Mouse (Mus musculus) frontal cortex, postnatal 36 days (tissue): Measurements from ENCODE around the gene B230217C12Rik.

Experiments
- DNase-seq, 2 experiments: peaks; one replicate each; pipeline ENCODE4 v3.0.0; 2022; ENCODE audit warnings: low spot score in 2 of 2

The B230217C12Rik gene

GRCm38 (mm10) chr11:97840539-97840954 lies at the start of gene B230217C12Rik:
Gene B230217C12Rik (plus strand): TSS chr11:97840780.
- no peak for DNase-seq

GRCm38 (mm10) chr11:97793165-97793564 lies 47.4 kb upstream of the B230217C12Rik start:
- DNase-seq, result peak in 1 of 2 experiments; percentile 57

- peak; percentile 80 to 89 for DNase-seq
Observed at GRCm38 (mm10) chr11:97796910-97797309, 43.7 kb upstream of the B230217C12Rik start.

DNA sequence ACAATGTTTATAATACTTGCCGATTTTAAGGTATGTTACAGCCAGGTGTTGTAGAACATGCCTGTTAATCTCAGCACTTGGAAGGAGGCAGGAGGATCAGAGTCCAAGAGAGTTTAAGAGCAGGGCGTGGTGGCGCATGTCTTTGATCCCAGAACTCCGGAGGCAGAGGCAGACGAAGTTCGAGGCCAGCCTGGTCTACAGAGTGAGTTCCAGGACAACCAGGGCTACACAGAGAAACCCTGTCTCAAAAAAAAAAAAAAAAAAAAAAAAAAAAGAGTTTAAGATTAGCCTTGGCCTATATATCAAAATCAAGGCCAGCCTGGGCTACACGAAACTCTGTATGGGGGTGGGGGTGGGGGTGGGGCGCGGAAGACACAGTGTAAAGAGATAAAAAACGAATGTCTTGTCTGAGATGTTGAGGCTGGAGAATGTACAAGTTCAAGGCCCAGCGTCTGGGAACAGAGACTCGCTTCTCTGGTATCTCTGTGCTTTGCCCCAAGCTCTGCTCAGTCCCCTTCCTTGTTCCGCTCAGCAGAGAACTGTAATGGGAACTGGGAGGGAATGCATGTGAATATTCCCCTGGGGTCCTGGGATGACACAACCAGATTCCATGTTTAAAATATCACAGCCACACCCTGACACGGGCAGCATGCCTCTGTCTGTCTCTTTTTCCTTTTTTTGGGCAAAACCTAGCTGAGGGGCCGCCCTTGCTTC lies 43.1 kb upstream of the B230217C12Rik start:
- no peak for DNase-seq

DNA sequence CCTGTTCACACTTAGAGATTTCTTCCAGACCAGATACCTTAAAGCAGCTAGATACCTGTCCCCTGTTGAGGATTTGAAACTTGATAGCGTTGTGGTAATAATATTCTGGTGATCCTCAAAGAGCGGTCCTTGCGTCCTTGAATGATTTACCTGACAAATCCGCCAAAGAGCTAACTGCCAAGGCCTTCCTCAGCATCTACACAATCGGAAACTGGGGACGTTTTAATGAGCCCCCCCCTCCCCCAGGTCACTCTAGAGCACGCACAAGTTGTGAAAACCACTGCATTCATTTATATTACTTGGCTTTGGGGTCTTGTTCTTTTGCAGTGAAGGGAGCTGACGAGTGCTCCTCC lies 42.5 kb upstream of the B230217C12Rik start:
- no peak for DNase-seq

DNA sequence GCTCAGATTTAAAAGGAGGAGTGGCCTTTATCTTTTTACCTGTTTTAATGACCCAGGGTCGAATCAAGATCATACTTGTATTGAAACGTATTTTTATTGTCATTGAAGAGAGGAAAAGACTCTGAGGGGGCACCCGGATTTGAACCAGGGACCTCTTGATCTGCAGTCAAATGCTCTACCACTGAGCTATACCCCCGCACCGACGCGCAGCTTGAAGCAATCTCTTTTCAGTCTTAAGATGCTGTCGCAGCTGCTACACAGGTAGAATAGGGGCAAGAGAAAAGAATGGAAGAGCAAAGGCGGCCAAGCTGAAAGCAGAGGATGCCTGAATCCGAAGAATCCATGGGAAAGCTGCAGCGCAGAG lies 41.8 kb upstream of the B230217C12Rik start, which contains the start of gene Lasp1:
Gene Lasp1 (plus strand): TSS at position 219 of the 364 bp plus-strand sequence.
- DNase-seq, result peak; percentile 94 to 96

DNA sequence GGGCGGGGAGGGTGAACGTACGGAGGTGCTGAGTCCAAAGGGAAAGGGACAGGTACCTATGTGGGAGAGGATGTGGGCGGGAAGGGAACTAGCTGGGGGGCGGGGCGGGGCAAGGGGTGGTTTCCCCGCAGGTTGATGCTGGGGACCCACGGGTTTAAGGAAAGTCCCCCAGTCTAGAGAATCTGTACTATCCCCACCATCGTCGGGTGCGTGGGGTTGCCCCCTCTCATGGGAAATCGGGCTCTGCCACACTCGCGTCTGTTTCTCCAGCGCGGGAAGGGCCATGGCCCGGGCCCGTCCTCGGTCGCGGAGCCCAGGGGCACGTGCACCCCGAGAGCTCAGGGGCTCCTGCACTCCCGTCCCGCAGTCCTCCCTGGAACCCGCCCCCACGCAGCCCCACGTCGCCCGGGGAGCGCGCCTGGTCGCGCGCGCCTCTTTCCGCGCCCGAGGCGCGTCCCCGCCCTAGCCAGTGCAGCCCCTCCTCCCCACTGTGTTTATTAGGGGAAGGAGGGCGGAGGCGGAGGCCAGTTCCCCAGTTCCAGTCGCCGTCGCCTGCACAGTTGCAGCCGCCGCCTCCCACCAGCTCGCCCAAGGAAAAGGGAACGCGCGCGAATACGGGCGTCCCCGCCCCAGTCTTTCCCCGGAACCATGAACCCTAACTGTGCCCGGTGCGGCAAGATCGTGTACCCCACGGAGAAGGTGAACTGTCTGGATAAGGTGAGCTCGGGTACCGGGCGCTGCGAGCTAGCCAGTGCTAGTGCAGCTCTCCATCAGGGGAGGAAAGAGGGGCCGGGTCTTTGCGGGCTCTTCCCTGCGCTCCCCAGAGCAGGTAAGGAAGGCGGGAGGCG lies 41.2 kb upstream of the B230217C12Rik start:
- DNase-seq, result peak; percentile 86 to 90

DNA sequence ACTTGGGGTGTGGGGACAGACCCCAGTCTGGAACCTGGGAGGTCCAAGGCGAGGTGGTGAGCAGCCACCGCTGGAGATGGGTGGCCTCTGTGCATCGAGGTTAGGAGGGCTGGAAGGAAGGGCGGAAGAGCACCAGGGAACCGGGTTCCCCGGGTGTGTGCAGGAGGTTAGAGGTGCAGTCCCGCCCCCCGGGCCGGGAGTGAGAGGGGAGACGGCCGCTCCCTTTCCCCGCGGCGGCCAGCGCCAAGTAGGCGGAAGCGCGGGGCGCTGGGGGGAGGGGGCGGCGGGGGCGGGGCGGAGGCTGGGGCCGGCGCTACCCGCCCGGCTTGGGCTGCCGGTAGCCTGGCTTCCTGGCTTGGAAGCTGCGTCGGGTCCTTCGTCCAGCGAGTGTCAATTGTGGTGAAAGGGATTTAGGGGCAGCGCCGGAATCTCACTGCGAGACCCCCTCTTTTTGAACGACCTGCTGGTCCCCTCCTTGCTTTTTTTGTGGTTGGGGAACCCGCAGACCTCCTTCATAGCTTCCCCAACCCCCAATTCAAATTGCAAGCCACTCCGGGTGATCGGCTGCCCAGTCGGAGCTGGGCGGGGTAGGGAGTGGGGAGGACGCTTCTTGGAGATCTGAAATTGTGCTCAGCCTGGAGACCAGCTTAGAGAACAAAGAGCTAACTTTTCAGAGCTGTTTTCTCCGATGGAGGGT lies 40.4 kb upstream of the B230217C12Rik start:
- no peak for DNase-seq

DNA sequence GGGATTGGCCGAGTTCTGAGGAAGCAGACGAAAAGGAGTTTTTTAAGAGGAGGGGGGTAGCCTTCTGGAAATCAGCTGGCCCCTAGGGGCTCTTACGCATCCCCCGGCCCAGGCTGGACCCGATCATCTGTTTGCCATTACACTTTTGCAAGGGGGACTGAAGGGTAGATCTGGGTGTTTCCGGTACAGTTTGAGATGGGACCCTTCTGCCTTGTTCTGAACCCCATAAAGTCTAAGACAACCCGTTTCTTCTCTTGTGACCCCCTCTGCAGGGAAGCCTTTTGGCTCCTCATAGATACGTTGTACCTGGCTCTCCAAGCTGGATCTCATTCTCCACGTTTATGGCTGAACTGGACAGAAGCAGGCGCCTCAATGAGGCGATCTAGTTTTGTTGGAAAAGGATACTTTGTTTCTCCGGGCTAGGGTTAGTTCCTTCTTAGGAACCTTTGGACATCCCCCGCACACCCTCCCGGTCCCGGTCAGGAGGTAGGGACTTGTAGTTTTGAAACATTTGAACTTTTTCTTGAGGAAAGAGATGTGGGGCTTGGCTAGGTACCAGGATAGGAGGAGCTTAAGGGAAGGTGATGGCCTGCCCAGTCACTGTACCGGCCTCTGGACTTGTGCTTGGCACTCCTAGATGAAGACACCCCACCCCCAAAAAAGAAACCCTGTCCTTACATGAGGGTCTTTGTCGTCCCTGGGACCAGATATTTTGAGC lies 39.7 kb upstream of the B230217C12Rik start:
- no peak for DNase-seq

GRCm38 (mm10) chr11:97801409-97802193 lies 39.0 kb upstream of the B230217C12Rik start:
- peak in 1 of 2 experiments; percentile 61 for DNase-seq

DNA sequence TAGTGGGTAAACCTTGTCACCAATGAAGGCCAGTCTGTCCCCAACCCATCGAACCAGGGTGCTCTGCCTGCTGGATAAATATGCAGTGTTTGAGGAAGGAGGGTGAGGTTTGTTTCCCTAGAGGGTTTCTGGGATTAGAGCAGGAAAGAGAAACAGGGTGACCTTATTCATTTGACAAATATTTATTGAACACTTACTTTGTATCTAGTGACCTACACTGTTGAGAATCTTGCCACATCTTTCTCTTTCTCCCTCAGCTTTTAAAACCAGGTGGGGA lies 38.4 kb upstream of the B230217C12Rik start:
- no peak for DNase-seq

DNA sequence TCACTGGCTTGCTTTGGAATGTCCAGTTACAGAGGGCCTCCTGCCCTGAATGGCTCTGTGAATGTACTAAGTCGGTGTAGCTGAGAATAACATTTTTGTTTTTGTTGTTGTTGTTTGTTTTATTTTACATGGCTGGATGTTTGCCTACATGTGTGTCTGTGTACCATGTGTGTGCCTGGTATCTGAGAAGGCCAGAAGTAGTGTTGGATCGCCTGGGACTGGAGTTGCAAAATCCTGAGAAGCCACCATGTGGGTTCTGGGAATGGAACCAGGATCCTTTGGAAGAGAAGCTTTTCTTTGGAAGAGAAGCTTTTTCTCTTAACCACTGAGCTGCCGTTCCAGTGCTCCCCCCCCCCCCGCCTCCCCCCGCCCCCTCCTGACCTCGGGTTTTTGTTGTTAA lies 38.1 kb upstream of the B230217C12Rik start:
- DNase-seq, result no peak

DNA sequence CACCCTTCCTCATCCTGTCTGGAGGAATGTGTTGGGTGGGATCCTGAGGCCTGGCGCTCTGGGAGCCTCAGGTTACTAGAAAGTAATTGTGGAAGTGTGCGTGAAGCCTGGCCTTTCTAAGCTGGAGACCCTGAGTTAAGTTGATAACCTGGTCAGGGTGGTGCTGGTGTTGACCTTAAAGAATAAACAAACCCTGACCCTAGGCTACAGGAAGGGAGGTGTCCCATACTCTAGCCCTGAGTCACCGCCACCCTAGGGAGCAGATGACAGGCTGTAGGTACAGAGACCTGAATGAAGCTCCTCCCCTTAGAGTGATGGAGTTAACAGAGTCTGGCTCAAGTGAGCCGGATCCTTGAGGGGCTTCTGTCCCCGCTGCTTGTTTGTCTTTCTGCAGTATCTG lies 36.7 kb upstream of the B230217C12Rik start:
- no peak for DNase-seq

GRCm38 (mm10) chr11:97804841-97805661 lies 35.5 kb upstream of the B230217C12Rik start:
- no peak for DNase-seq

DNA sequence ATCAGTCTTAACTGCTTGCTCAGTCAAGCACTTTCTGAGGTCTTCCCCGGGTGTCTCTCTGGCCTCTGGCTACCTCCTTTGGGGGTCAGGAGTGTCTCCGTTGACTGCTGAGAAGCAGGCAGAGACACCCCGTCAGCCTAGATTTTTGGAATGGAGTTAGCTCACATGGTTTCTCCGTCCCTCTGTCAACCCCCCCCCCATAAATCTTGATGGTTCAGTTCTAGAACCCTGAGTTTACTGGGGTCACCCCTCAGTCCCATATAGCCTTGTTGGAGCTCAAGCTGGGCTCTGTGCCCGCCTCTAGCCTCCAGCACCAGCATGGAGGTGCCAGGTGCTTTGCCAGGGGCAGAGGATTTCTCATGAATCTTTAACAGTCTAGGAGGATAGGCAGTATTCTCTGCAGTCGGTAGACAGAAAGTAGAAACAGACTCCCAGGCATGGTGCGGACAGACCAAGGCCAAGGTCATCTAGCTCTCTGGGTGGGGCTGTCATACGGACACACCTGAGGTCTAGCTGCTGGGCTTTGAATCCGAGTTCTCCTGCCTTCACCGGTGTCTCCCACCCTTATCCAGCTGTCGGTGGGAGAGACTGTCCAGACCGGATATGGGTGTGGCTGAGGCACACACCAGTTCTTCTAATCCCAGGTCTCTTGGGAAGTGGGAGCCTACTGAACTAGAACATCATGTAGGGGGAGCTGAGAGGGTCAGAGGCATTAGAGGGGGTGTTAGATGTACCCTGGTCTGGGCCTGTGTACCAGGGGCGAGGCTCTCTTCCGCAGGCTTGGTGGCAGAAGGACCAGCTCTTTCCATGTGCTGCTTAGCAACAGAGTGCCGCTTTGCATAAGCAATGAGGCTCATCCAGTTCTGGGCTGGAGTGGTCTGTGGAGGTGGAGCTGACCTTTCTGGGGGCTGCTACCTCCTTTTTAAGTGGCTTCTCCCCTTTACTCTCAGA lies 34.6 kb upstream of the B230217C12Rik start:
- no peak for DNase-seq

DNA sequence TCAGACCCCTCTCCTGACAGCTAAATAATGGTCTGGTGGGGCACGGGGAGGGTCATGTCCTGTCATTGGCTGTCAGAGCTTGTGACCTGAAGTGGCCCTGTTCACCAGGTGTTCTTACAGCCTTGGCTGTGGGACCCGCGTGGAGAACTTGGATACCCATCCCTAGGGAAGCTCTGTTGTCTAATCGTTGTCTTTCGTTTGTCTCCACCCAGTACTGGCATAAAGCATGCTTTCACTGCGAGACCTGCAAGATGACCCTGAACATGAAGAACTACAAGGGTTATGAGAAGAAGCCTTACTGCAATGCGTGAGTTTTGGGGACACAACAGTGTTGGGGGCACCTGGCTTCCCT lies 34.0 kb upstream of the B230217C12Rik start:
- no peak for DNase-seq

- no peak for DNase-seq
Observed at GRCm38 (mm10) chr11:97807626-97808025, 33.0 kb upstream of the B230217C12Rik start.

- peak in 1 of 2 experiments; percentile 4 for DNase-seq
Observed at GRCm38 (mm10) chr11:97808093-97808492, 32.5 kb upstream of the B230217C12Rik start.

- DNase-seq, result no peak
Observed at GRCm38 (mm10) chr11:97808621-97809234, 31.9 kb upstream of the B230217C12Rik start.
